Mouse (Mus musculus): ENCODE measurements around the gene Pgpep1. TPM values are rescaled to one million over a fixed set of nuclear protein-coding genes. Genes with fewer than 3 reads are reported as not detected.

The Pgpep1 gene
- total and polyA plus RNA-seq, 3 experiments = 12.3 to 30.0 (median 22.9) TPM

- dilution Hi-C loops (cut with MboI; ENCODE audit: extremely low pct_ligation_motif_present, extremely low pct_unique_long_range_greater_than_20kb, low sequenced_read_pairs) = no loop called here
- H3K4me2 ChIP-seq (ENCODE audit: insufficient read depth, low read depth, poor library complexity, severe bottlenecking) = no peak overlapping the region
These were observed 2.4 kb downstream of the Pgpep1 start for GRCm38 (mm10) chr8:70657739-70658138.

GRCm38 (mm10) chr8:70657214-70657613 is 3.0 kb downstream of the Pgpep1 start:
- dilution Hi-C loops (cut with MboI; ENCODE audit: extremely low pct_ligation_motif_present, extremely low pct_unique_long_range_greater_than_20kb, low sequenced_read_pairs) = no loop called here

More at GRCm38 (mm10) chr8:70657739-70658138, 2.4 kb downstream of the Pgpep1 start:
- H3K4me1 ChIP-seq (ENCODE audit: control insufficient read depth in 1 of 2, insufficient read depth in 2 of 2) = peaks cover 10 to 64% of the 10 kb centered on the region in 2 experiments
- DNase-seq (ENCODE audit: extremely low read depth) = no peak
- no peak overlapping the region for H3K27ac ChIP-seq (ENCODE audit: insufficient read depth, low read depth)
- no peak overlapping the region for H3K9ac ChIP-seq (ENCODE audit: insufficient read depth, low read depth)
- no peaks in the 10 kb centered on the region for H3K27me3 ChIP-seq (replicated peaks)
- peaks cover 4 to 41% of the 10 kb centered on the region in 2 experiments for H3K36me3 ChIP-seq (replicated peaks in 1 of 2; ENCODE audit: control insufficient read depth in 1 of 2, insufficient read depth in 1 of 2, low read length in 1 of 2)
- H3K9me3 ChIP-seq (replicated peaks; ENCODE audit: low read length) = no peaks in the 10 kb centered on the region
- H3K4me3 ChIP-seq (replicated peaks in 1 of 3; ENCODE audit: low read depth in 2 of 3, low read length in 2 of 3, poor library complexity in 1 of 3) = no peak overlapping the region
- in situ Hi-C loops (cut with MboI; ENCODE audit: low pct_ligation_motif_present, low pct_unique_long_range_greater_than_20kb, low sequenced_read_pairs) = no loop called here
- H3K79me2 ChIP-seq (replicated peaks; ENCODE audit: control insufficient read depth, extremely low read depth, insufficient read depth, poor library complexity, severe bottlenecking) = peaks cover 12% of the 10 kb centered on the region; the same call in 1 of the 2 replicates
- no peak for TF ChIP-seq MXI1 (IDR thresholded peaks at IDR 0.05; ENCODE audit: low read depth, low read length)
- no peak for TF ChIP-seq USF2 (conservative IDR thresholded peaks at IDR 0.05; ENCODE audit: low read depth, low read length)
- no peak for TF ChIP-seq NELFE (IDR thresholded peaks at IDR 0.05; ENCODE audit: low read depth, low read length)

GRCm38 (mm10) chr8:70656193-70656790 is 3.9 kb downstream of the Pgpep1 start:
- dilution Hi-C loops (cut with MboI; ENCODE audit: extremely low pct_ligation_motif_present, extremely low pct_unique_long_range_greater_than_20kb, low sequenced_read_pairs) = no loop called here

More at GRCm38 (mm10) chr8:70657214-70657613, 3.0 kb downstream of the Pgpep1 start:
- Histone ChIP-seq H3K36me3 (replicated peaks in 1 of 2; ENCODE audit: control insufficient read depth in 1 of 2, insufficient read depth in 1 of 2, low read length in 1 of 2) (peaks cover 6 to 46% of the 10 kb centered on the region in 2 experiments), H3K27ac (ENCODE audit: insufficient read depth, low read depth) (no peak overlapping the region), H3K79me2 (replicated peaks; ENCODE audit: control insufficient read depth, extremely low read depth, insufficient read depth, poor library complexity, severe bottlenecking) (peaks cover 12% of the 10 kb centered on the region; the same call in 1 of the 2 replicates), H3K9me3 (replicated peaks; ENCODE audit: low read length) (no peaks in the 10 kb centered on the region), H3K27me3 (replicated peaks) (no peaks in the 10 kb centered on the region), H3K4me3 (replicated peaks in 1 of 3; ENCODE audit: low read depth in 2 of 3, low read length in 2 of 3, poor library complexity in 1 of 3) (no peak overlapping the region), H3K9ac (ENCODE audit: insufficient read depth, low read depth) (no peak overlapping the region), H3K4me2 (ENCODE audit: insufficient read depth, low read depth, poor library complexity, severe bottlenecking) (no peak overlapping the region), H3K4me1 (ENCODE audit: control insufficient read depth in 1 of 2, insufficient read depth in 2 of 2) (peaks cover 10 to 64% of the 10 kb centered on the region in 2 experiments)
- TF ChIP-seq RAD21 (IDR thresholded peaks at IDR 0.05; ENCODE audit: low read depth, low read length) = no peak
- TF ChIP-seq IRF4 (IDR thresholded peaks at IDR 0.05; ENCODE audit: low read depth, low read length) = no peak
- TF ChIP-seq TBP (conservative IDR thresholded peaks at IDR 0.05; ENCODE audit: low read depth, low read length) = no peak
- no peak for TF ChIP-seq ZNF384 (IDR thresholded peaks at IDR 0.05; ENCODE audit: low read depth, low read length)
- no peak for TF ChIP-seq ETS1 (conservative IDR thresholded peaks at IDR 0.05; ENCODE audit: low read depth, low read length)
- TF ChIP-seq KAT2A (IDR thresholded peaks at IDR 0.05; ENCODE audit: insufficient replicate concordance, low read length) = no peak
- no peak for TF ChIP-seq NRF1 (IDR thresholded peaks at IDR 0.05; ENCODE audit: low read depth, low read length)
- TF ChIP-seq EP300 (IDR thresholded peaks at IDR 0.05; ENCODE audit: low read length) = no peak
- no peak for TF ChIP-seq MXI1 (IDR thresholded peaks at IDR 0.05; ENCODE audit: low read depth, low read length)
- no peak for TF ChIP-seq ELF1 (IDR thresholded peaks at IDR 0.05; ENCODE audit: low read depth, low read length)
- TF ChIP-seq MEF2A (IDR thresholded peaks at IDR 0.05; ENCODE audit: borderline replicate concordance, low read depth, low read length) = no peak
- no peak for TF ChIP-seq MAFK (IDR thresholded peaks at IDR 0.05; ENCODE audit: insufficient replicate concordance, low read length)
- no peak for TF ChIP-seq POLR2AphosphoS2 (IDR thresholded peaks at IDR 0.05; ENCODE audit: low read depth, low read length)
- TF ChIP-seq MAX (IDR thresholded peaks at IDR 0.05; ENCODE audit: low read length) = no peak
- no peak for TF ChIP-seq BHLHE40 (IDR thresholded peaks at IDR 0.05; ENCODE audit: low read depth, low read length)
- TF ChIP-seq CHD1 (IDR thresholded peaks at IDR 0.05; ENCODE audit: low read depth, low read length) = no peak
- no peak for TF ChIP-seq JUN (IDR thresholded peaks at IDR 0.05; ENCODE audit: insufficient read depth, low read depth, low read length)
- TF ChIP-seq CHD2 (IDR thresholded peaks at IDR 0.05; ENCODE audit: low read length) = no peak
- TF ChIP-seq CTCF (conservative IDR thresholded peaks at IDR 0.05 in 1 of 2, IDR thresholded peaks at IDR 0.05 in 1 of 2; ENCODE audit: low read depth in 2 of 2, low read length in 2 of 2) = no peak
- TF ChIP-seq JUND (conservative IDR thresholded peaks at IDR 0.05; ENCODE audit: low read depth, low read length) = no peak
- DNase-seq (ENCODE audit: extremely low read depth) = no peak
- in situ Hi-C loops (cut with MboI; ENCODE audit: low pct_ligation_motif_present, low pct_unique_long_range_greater_than_20kb, low sequenced_read_pairs) = no loop called here

More at GRCm38 (mm10) chr8:70656193-70656790, 3.9 kb downstream of the Pgpep1 start:
- H3K79me2 ChIP-seq (replicated peaks; ENCODE audit: control insufficient read depth, extremely low read depth, insufficient read depth, poor library complexity, severe bottlenecking) = peaks cover 12% of the 10 kb centered on the region; the same call in 1 of the 2 replicates
- no peak overlapping the region for H3K4me2 ChIP-seq (ENCODE audit: insufficient read depth, low read depth, poor library complexity, severe bottlenecking)
- TF ChIP-seq EP300 (IDR thresholded peaks at IDR 0.05; ENCODE audit: low read length) = no peak
- no peak for TF ChIP-seq MXI1 (IDR thresholded peaks at IDR 0.05; ENCODE audit: low read depth, low read length)
- TF ChIP-seq BHLHE40 (IDR thresholded peaks at IDR 0.05; ENCODE audit: low read depth, low read length) = no peak
- no peak for TF ChIP-seq MAZ (IDR thresholded peaks at IDR 0.05; ENCODE audit: low read depth, low read length)
- no peak for TF ChIP-seq ELF1 (IDR thresholded peaks at IDR 0.05; ENCODE audit: low read depth, low read length)
- TF ChIP-seq KAT2A (IDR thresholded peaks at IDR 0.05; ENCODE audit: insufficient replicate concordance, low read length) = no peak
- TF ChIP-seq CTCF (conservative IDR thresholded peaks at IDR 0.05 in 1 of 2, IDR thresholded peaks at IDR 0.05 in 1 of 2; ENCODE audit: low read depth in 2 of 2, low read length in 2 of 2) = no peak
- no peak for TF ChIP-seq MEF2A (IDR thresholded peaks at IDR 0.05; ENCODE audit: borderline replicate concordance, low read depth, low read length)
- TF ChIP-seq JUND (conservative IDR thresholded peaks at IDR 0.05; ENCODE audit: low read depth, low read length) = no peak
- TF ChIP-seq ZC3H11A (IDR thresholded peaks at IDR 0.05; ENCODE audit: low read depth, low read length) = no peak
- no peak for TF ChIP-seq NELFE (IDR thresholded peaks at IDR 0.05; ENCODE audit: low read depth, low read length)
- in situ Hi-C loops (cut with MboI; ENCODE audit: low pct_ligation_motif_present, low pct_unique_long_range_greater_than_20kb, low sequenced_read_pairs) = no loop called here
- peaks cover 10 to 59% of the 10 kb centered on the region in 2 experiments for H3K4me1 ChIP-seq (ENCODE audit: control insufficient read depth in 1 of 2, insufficient read depth in 2 of 2)
- no peak overlapping the region for H3K27ac ChIP-seq (ENCODE audit: insufficient read depth, low read depth)
- no peak overlapping the region for H3K4me3 ChIP-seq (replicated peaks in 1 of 3; ENCODE audit: low read depth in 2 of 3, low read length in 2 of 3, poor library complexity in 1 of 3)
- no peak overlapping the region for H3K9ac ChIP-seq (ENCODE audit: insufficient read depth, low read depth)
- no peaks in the 10 kb centered on the region for H3K9me3 ChIP-seq (replicated peaks; ENCODE audit: low read length)
- peaks cover 13 to 54% of the 10 kb centered on the region in 2 experiments for H3K36me3 ChIP-seq (replicated peaks in 1 of 2; ENCODE audit: control insufficient read depth in 1 of 2, insufficient read depth in 1 of 2, low read length in 1 of 2)
- no peak for DNase-seq (ENCODE audit: extremely low read depth)
- H3K27me3 ChIP-seq (replicated peaks) = no peaks in the 10 kb centered on the region
